Mouse (Mus musculus) bone marrow, adult 2 months (tissue): Measurements from ENCODE around the gene Myof.

Experiments used
- CTCF ChIP-seq: fragments of 200-500 bp; IDR thresholded peaks from 2 replicates; pipeline ENCODE4 v1.5.1; 2011; ENCODE audit warnings: low read length, control low read depth; ENCODE audit not compliant: control insufficient read depth, insufficient read depth
- POLR2A ChIP-seq: fragments of 200-500 bp; IDR thresholded peaks from 2 replicates; pipeline ENCODE4 v1.6.1; 2011; ENCODE audit warnings: low read depth, mild to moderate bottlenecking, control low read depth, low read length, borderline replicate concordance; ENCODE audit not compliant: control insufficient read depth

DNA sequence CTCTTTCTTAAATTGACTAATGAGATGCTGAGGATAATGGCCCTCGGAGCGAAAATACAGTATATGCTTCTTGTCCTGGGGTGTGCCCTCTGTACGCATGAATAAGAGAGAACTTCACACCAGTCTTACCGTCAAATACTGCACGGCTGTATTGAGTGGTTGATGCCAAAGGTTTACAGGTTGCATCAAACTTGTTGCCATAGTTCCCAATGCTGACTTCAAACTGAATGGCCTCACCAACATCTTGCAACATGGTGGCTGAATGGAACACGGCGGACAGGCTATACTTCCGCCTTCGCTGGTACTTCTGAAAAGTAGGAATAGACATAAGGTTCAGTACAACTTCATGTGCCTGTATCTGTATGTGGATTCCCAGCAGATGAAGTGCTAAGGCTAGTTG is 82.6 kb downstream of the Myof start:
- no peak for TF ChIP-seq POLR2A
- TF ChIP-seq CTCF: no peak
